Mouse (Mus musculus): ENCODE measurements around the gene Hoxd9. TPM values are rescaled to one million over a fixed set of nuclear protein-coding genes. Genes with fewer than 3 reads are reported as not detected.

Gene Hoxd9
- total RNA-seq, 2 experiments from 2014 or later = not detected

DNA sequence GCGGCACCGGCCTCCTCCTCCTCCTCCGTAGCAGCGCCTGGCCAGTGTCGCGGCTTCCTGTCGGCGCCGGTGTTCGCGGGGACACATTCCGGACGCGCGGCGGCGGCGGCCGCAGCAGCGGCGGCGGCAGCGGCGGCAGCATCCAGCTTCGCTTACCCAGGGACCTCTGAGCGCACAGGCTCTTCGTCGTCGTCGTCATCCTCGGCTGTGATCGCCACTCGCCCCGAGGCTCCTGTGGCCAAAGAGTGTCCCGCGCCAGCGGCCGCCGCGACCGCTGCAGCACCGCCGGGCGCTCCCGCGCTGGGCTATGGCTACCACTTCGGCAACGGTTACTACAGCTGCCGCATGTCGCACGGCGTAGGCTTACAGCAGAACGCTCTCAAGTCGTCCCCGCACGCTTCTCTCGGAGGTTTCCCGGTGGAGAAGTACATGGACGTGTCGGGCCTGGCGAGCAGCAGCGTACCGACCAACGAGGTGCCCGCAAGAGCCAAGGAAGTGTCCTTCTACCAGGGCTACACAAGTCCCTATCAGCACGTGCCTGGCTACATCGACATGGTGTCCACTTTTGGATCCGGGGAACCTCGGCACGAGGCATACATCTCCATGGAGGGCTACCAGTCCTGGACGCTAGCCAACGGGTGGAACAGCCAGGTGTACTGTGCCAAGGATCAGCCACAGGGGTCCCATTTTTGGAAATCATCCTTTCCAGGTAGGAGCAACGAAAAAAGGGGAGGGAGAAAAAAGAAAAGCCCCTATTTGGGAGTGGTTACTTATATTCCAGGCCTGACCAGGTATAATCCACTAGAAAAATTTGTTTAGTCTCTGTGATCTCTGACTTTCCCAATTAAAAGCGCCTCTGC lies 28.9 kb upstream of the Hoxd9 start:
- DNase-seq (ENCODE audit: low spot score in 2 of 2) = no peak

DNA sequence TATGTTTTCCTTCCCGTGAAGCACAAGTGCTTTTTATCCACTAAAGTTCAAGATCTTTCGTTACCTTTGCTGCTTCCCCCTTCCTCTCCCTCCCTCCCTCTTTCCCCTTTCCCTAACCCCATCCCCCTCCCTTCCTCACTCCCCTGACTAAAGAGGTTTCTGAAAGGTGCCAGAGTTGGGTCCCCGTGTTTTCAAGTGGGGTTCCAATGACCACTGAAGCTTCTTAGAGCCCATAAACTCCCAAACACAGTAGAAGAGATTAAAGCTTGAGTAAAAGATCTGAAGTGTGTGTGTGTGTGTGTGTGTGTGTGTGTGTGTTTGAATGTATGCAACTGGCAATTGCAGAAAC lies 28.3 kb upstream of the Hoxd9 start:
- no peak for DNase-seq (ENCODE audit: low spot score in 2 of 2)

- DNase-seq (ENCODE audit: low spot score in 2 of 2) = no peak
Measured at GRCm38 (mm10) chr2:74669650-74670235, 27.8 kb upstream of the Hoxd9 start.

DNA sequence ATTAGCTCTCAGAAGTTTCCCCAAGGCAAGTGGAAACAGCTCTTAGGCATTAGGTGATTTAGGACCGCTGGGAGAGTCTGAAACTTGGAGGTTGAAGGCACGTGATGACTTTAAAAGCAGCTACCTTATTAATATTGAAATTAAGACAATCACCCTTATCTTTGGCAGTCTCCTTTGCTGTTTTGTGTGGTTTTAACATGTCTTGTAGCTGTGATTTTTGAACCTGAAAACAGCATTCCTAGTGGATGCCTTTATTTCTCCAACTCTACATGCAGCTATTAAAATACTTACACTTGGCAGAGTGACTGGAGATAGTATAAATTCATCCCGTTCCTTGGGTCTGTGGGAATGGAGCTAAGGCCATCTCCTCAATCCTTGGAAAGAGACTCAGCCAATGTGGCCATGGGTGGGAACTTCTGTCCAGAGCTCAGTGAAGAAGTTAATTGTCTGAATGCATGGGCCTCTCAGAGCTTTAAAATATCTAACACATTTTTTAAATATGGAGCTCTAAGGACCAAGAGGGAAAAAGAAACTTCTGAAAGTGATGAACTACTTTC lies 26.8 kb upstream of the Hoxd9 start:
- no peak for DNase-seq (ENCODE audit: low spot score in 2 of 2)

DNA sequence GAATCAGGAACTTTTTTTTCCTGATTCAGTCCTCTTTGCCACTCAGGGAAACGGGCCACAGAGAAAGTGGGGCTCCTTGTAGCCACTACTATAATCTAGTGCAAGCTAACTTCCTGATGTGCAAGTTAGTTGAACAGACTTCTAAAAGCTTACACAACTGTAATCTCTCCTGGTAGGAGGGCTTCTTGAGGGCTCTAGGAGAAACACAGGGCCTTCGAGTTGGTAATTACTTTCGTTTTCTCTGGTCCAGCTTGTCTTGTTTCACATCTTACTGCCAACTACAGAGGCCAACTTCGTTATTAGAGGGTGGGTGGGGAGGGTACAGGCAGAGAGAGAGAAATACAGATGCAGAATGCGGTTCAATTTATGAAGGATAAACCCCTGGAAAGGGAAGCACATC lies 25.7 kb upstream of the Hoxd9 start:
- DNase-seq (ENCODE audit: low spot score in 2 of 2) = no peak

GRCm38 (mm10) chr2:74672481-74673362 lies 24.8 kb upstream of the Hoxd9 start:
- DNase-seq (ENCODE audit: low spot score in 2 of 2) = no peak

DNA sequence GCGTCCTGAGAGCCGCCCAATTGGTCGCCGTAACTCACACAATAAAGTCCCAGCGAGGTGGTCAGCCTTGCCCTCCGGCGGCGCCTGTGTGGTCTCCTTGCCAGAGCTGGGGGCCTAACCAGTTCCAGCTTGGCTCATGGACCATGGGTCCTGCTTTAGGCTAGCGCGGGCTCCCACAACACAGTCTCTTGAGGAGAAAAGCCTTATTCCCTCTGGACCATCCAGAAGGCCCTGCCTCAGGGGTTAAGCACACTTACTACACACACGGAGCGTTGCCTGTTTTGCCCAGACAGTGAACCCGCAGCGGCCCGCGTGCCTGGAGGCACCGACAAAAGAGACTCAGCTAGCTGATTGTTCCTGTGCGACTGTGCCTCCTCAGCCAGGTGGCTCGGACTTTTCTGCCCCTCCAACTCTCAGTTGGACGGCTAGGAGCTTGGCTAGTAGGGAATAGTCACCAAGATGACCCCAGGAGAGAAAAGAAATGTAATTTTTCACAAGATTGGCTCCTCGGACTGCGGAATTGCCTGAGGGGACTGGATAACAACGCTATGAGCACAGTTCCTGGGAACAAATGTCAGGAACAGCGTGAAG lies 23.6 kb upstream of the Hoxd9 start:
- no peak for DNase-seq (ENCODE audit: low spot score in 2 of 2)

- DNase-seq (ENCODE audit: low spot score in 2 of 2) = no peak
Measured at GRCm38 (mm10) chr2:74674881-74675665, 22.5 kb upstream of the Hoxd9 start, which contains the start of gene Hoxd12. Gene Hoxd12, plus strand, starts transcription at chr2:74675013.

GRCm38 (mm10) chr2:74675666-74676282 lies 21.8 kb upstream of the Hoxd9 start:
- no peak for DNase-seq (ENCODE audit: low spot score in 2 of 2)

GRCm38 (mm10) chr2:74676376-74677052 lies 21.0 kb upstream of the Hoxd9 start:
- no peak for DNase-seq (ENCODE audit: low spot score in 2 of 2)

- no peak for DNase-seq (ENCODE audit: low spot score in 2 of 2)
Measured at GRCm38 (mm10) chr2:74677106-74677505, 20.4 kb upstream of the Hoxd9 start.

- DNase-seq (ENCODE audit: low spot score in 2 of 2) = no peak
Measured at GRCm38 (mm10) chr2:74678891-74679595, 18.5 kb upstream of the Hoxd9 start, which contains the start of gene Hoxd11. Gene Hoxd11, plus strand, starts transcription at chr2:74679557.

DNA sequence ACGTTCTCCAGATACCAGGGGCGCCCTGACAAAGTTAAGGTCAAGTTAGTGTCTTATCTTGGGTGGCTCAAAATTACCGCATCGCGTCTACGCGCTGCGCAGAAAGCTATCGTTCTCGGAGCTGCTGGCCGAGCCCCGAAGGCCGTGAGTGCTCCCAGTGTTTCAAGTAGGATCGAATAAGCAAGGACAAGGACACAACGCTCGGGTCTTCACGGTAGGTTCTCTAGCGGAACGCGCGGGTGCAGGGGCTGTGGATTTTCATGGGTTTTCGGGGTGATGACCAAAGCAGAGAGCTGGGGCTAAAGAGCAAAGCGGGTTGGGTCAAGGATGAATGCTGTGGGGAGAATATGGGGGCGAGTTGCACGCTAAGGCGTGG lies 17.9 kb upstream of the Hoxd9 start:
- DNase-seq (ENCODE audit: low spot score in 2 of 2) = no peak

DNA sequence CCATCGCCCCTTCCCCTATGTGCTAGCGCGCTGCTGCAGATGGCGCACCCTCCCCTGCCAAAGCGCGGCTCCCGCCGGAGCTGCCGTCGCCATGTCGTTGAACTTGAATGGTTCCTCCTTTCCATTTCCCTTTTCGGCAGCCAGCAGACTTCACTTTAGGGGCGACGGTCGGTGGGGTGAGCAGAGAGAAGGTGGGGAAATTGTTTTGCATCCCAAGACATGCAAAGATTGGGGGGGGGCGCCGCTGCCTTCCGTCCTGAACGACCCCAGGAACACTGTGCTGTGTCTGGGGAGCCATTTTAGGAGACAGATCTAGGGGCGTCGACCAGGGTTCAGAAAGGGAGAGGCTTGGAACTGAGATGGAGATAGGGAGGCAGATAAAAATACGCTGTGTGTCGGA lies 17.5 kb upstream of the Hoxd9 start:
- DNase-seq (ENCODE audit: low spot score in 2 of 2) = no peak

GRCm38 (mm10) chr2:74680561-74681398 lies 16.7 kb upstream of the Hoxd9 start:
- DNase-seq (ENCODE audit: low spot score in 2 of 2) = no peak

DNA sequence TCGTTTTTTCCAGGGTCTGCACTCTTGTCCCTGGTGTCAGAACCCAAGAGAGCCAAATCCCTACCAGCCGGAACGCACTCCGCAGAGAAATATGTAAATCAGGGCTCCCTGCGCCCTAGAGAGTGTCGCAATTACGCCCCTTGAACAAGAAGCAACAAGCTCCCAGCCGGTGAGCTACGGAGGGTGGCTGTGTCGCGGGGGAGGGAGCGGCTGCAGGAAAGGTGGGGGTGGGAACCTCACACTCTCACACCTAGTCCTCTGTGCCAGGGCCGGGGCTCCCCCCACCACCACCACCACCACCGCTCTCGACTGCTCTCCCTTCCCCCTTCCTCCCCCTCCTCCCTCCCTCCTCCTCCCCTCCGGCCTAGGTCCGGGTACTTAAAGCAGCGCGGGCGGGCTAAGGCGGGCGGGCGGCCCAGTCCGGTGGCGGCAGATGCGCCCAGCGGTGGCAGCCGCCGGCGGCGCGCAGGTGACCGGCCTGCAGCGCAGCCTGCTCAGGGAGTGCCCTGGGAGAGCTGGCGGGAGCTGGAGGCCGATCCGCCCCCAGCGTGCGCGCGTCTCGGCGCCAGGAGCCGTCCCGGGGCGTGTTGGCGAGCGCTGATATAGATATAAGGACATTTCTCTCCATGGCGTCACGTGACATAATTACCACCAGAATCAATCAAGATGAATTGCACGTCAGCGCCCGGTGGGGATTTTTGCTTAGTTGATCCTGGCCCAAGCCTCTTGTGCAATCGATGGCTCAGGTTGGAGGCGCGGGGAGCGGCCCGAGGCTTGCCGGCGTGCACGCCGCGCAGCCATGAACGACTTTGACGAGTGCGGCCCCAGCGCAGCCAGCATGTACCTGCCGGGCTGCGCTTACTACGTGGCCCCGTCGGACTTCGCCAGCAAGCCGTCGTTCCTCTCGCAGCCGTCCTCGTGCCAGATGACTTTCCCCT lies 15.7 kb upstream of the Hoxd9 start:
- DNase-seq (ENCODE audit: low spot score in 2 of 2) = no peak

DNA sequence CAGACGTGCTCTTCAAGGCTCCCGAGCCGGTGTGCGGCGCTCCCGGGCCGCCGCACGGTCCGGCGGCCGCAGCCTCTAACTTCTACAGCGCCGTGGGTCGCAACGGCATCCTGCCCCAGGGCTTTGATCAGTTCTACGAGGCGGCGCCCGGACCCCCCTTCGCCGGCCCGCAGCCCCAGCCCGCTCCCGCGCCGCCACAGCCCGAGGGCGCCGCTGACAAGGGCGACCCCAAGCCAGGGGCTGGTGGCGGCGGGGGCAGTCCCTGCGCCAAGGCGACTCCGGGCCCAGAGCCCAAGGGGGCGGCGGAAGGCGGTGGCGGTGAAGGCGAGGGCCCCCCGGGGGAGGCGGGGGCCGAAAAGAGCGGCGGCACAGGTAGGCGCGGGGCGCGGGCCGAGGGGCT lies 14.7 kb upstream of the Hoxd9 start:
- no peak for DNase-seq (ENCODE audit: low spot score in 2 of 2)

All from left cerebral cortex, adult 18-20 months (tissue).